Mouse (Mus musculus) forebrain, embryonic 12.5 days (tissue): Measurements from ENCODE around the gene Lmf1. TPM values are rescaled to one million over a fixed set of nuclear protein-coding genes. Genes with fewer than 3 reads are reported as not detected.

ENCODE experiments used
- ATAC-seq: fragments of 200-750 bp; cut with Nextera tagmentation; 2 replicates; pipeline ENCODE4 v1.8.0; 2017; ENCODE audit warnings: moderate TSS enrichment; ENCODE audit not compliant: low FRiP score
- H3K27ac ChIP-seq: fragments of 300-500 bp; sonication (generic); 2 replicates; pipeline ENCODE4 v1.5.1; 2016; ENCODE audit warnings: mild to moderate bottlenecking
- H3K27me3 ChIP-seq: fragments of 300-500 bp; sonication (generic); 2 replicates; pipeline ENCODE4 v1.6.1; 2016; ENCODE audit warnings: mild to moderate bottlenecking
- H3K36me3 ChIP-seq: fragments of 300-500 bp; sonication (generic); replicated peaks from 2 replicates; pipeline ENCODE4 v1.6.1; 2016; ENCODE audit warnings: mild to moderate bottlenecking
- H3K4me1 ChIP-seq: fragments of 300-500 bp; sonication (generic); 2 replicates; pipeline ENCODE4 v1.6.1; 2016
- H3K4me2 ChIP-seq: fragments of 300-500 bp; sonication (generic); 2 replicates; pipeline ENCODE4 v1.6.1; 2016; ENCODE audit warnings: mild to moderate bottlenecking, moderate library complexity
- H3K4me3 ChIP-seq: fragments of 300-500 bp; sonication (generic); replicated peaks from 2 replicates; pipeline ENCODE4 v1.5.1; 2016; ENCODE audit warnings: mild to moderate bottlenecking
- H3K9ac ChIP-seq: fragments of 300-500 bp; sonication (generic); 2 replicates; pipeline ENCODE4 v1.6.1; 2016; ENCODE audit warnings: mild to moderate bottlenecking
- H3K9me3 ChIP-seq: fragments of 300-500 bp; sonication (generic); 2 replicates; pipeline ENCODE4 v1.6.1; 2016
- WGBS: fragments of 180-500 bp; shearing (Covaris S2); methylation state at CpG from one replicate; pipeline ENCODE4 v1.1.7; 2016; 5-methylcytosine and 5-hydroxymethylcytosine counted together
- polyA plus RNA-seq: library from polyadenylated mRNA; unstranded; fragments of >200 nt; fragmentation: Nextera tagmentation; extraction: Ambion mirVana; gene quantifications from 2 replicates; pipeline ENCODE4 v1.2.1, GENCODE M21; 2016

Gene Lmf1
- polyA plus RNA-seq, 1 experiment from 2014 or later: 21.0 TPM

DNA sequence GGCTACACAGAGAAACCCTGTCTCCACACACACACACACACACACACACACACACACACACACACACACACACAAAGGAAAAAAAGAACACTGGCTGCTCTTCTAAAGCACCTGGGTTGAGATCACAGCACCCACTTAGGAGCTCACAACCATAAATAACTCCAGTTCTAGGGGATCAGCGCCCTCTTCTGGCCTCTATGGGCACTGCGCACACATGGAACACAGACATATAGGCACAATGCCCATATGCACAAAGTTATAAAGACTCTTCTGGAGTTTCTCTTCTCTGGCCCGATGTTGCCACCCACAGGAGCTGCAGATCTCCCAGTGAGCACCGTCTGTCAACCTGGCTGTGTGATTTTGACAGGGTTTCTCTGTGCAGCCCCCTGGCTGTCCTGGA lies 12.1 kb downstream of the Lmf1 start:
- ATAC-seq: no peak
- 0 out of 2 replicates have a peak, but pooled peaks cover 8% of the 10 kb centered on the region for H3K9me3 ChIP-seq
- no peak overlapping the region for H3K9ac ChIP-seq
- H3K27ac ChIP-seq: no peak overlapping the region
- no peak overlapping the region for H3K4me2 ChIP-seq
- peaks cover 37% of the 10 kb centered on the region for H3K36me3 ChIP-seq
- peaks cover 7% of the 10 kb centered on the region; the same call in 1 of the 2 replicates for H3K4me1 ChIP-seq
- 88% methylated on average over 4 of the region's 4 CpGs for WGBS
- H3K4me3 ChIP-seq: no peak overlapping the region
- no peaks in the 10 kb centered on the region for H3K27me3 ChIP-seq

DNA sequence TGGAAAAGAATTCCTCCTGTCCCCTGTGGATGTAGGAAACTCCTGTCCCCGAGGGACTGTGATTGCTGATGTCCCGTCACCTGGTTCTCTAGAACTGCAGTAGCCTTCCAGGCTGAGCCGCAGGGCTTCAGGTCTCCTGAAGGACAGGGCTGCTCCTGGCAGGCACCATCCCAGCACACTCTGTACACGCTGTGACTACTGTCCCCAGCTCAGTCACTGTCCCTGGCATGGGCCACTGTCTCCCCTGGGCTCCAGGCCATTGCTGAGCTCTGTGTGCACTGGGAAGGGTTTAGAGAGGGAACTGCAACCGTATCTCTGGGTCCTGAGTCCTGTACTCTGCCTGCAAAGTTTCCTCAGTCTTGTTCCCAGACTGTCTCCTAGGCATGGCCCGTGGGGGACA lies 13.5 kb downstream of the Lmf1 start:
- no peak for ATAC-seq
- peaks cover 37% of the 10 kb centered on the region for H3K36me3 ChIP-seq
- H3K9ac ChIP-seq: no peak overlapping the region
- 0 out of 2 replicates have a peak, but pooled peaks cover 8% of the 10 kb centered on the region for H3K9me3 ChIP-seq
- no peak overlapping the region for H3K4me2 ChIP-seq
- no peak overlapping the region for H3K27ac ChIP-seq
- H3K4me3 ChIP-seq: no peak overlapping the region
- 95% methylated on average over 6 of the region's 6 CpGs for WGBS
- peaks cover 7% of the 10 kb centered on the region; the same call in 1 of the 2 replicates for H3K4me1 ChIP-seq
- no peaks in the 10 kb centered on the region for H3K27me3 ChIP-seq

DNA sequence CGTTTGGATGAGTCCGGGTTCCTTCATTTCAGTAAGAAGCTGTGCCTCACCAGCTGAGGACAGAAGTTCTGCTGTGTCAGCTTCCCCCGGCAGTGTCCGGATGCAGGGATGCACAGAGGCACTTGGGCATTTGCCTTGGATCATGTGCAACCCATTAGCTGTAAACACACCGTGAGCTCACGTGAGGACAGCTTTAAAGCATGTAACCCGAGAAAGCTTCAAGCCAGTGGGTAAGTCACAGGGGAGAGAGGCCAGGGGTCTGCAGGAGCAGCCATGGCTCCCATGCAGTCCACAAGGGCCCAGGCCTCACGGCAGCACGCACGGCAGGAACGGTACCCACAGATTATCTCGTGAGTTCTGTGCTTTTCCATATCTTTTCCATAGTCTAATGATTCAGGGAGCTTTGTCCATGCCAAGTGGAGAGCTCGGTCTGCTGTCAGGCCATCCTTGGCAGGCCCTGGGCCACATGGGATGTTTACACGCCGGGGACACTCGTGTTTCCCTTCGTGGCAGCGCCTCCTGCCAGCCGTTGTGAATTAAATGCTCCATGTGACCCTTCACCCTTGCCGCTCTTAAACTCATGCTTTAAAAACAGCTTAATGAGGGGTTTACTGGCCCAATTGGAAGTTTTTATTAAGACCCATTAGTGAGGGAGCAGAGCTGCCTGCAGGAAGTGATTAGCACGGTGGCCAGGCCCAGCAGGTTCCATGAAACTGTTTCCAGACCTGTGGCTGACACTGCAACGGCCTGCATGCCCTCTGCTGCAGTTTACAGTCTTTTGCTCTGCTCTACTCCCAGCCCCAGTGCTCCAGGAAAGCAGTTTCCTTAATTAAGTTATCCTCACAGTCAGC lies 14.8 kb downstream of the Lmf1 start:
- ATAC-seq: no peak
- peaks cover 7% of the 10 kb centered on the region; the same call in 1 of the 2 replicates for H3K4me1 ChIP-seq
- H3K9ac ChIP-seq: no peak overlapping the region
- no peak overlapping the region; the same call in 1 of the 2 replicates for H3K27ac ChIP-seq
- H3K27me3 ChIP-seq: no peaks in the 10 kb centered on the region
- no peak overlapping the region for H3K4me2 ChIP-seq
- H3K4me3 ChIP-seq: no peak overlapping the region
- WGBS: 58% methylated on average over 22 of the region's 22 CpGs
- 0 out of 2 replicates have a peak, but pooled peaks cover 8% of the 10 kb centered on the region for H3K9me3 ChIP-seq
- peaks cover 37% of the 10 kb centered on the region for H3K36me3 ChIP-seq

DNA sequence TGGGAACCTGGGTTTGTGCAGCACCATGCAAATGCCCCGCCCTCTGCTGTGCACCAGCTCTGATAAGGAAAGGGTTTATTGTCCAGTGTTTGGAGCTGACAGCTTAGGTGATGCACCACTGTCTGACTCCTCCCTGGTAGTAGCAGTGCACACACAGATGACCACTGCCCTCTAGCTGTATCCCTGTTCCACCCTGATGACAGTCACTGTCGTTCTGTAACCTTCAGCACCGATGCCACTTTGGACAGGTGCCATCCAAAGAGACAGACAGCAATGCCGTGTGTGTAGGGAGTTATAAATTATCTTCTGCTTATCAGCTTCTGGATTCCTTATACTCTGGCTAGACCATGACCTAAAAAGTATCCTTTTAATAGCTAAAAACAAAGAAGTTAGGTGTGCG lies 16.6 kb downstream of the Lmf1 start:
- Histone ChIP-seq H3K9ac (no peak overlapping the region), H3K4me1 (peaks cover 7% of the 10 kb centered on the region; the same call in 1 of the 2 replicates), H3K4me3 (no peak overlapping the region), H3K9me3 (0 out of 2 replicates have a peak, but pooled peaks cover 5% of the 10 kb centered on the region), H3K36me3 (peaks cover 20% of the 10 kb centered on the region), H3K4me2 (no peak overlapping the region), H3K27ac (no peak overlapping the region), H3K27me3 (no peaks in the 10 kb centered on the region)
- 88% methylated on average over 5 of the region's 5 CpGs for WGBS
- ATAC-seq: no peak

DNA sequence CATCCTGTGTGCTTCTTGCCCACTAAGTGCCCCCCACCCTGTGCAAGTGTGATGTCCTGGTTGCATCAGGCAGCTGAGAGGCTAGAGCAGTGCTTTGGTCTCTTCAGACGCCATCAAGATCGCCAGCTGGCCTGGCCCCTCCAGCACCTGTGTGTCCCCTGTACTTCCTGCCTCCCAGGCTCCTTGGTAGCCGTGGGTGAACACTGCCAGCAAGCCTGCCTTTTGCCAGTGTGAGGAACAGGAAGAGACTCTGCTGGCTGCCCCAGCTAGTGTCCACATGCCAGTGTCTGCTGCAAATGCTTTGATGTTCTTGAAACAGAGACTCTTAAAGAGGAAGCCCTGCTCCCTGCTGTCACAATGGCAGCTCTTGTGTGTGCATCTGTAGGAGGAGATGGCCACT lies 18.7 kb downstream of the Lmf1 start:
- Histone ChIP-seq H3K4me2 (no peak overlapping the region), H3K9me3 (no peaks in the 10 kb centered on the region), H3K27ac (no peak overlapping the region), H3K4me1 (peaks cover 7% of the 10 kb centered on the region; the same call in 1 of the 2 replicates), H3K27me3 (no peaks in the 10 kb centered on the region), H3K36me3 (peaks cover 12% of the 10 kb centered on the region), H3K4me3 (no peak overlapping the region), H3K9ac (no peak overlapping the region)
- WGBS: 76% methylated on average over 3 of the region's 3 CpGs
- ATAC-seq: no peak

DNA sequence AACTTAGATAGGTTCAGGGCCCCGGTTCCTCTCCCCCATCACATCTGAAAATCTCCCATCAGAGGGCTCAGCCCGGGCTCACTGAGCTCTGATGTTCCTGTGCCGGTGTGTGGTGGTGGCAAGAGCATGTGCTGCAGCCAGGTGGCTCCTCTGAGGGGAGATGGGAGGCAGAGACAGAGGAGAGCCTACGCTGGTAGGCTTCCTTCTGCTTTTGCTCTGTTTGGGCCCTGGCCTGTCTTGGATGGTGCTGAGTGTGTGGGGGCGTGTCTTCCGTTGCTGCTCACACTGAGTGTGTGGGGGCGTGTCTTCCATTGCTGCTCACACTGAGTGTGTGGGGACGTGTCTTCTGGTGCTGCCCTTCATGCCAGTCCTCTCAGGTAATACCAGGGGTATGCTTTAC lies 23.5 kb downstream of the Lmf1 start:
- Histone ChIP-seq H3K4me2 (no peak overlapping the region), H3K27ac (no peak overlapping the region), H3K9ac (no peak overlapping the region), H3K36me3 (0 out of 2 replicates have a peak, but pooled peaks cover 3% of the 10 kb centered on the region), H3K9me3 (no peaks in the 10 kb centered on the region), H3K4me1 (no peaks in the 10 kb centered on the region; the same call in 1 of the 2 replicates), H3K27me3 (no peaks in the 10 kb centered on the region), H3K4me3 (no peak overlapping the region)
- WGBS: 84% methylated on average over 8 of the region's 8 CpGs
- ATAC-seq: no peak

DNA sequence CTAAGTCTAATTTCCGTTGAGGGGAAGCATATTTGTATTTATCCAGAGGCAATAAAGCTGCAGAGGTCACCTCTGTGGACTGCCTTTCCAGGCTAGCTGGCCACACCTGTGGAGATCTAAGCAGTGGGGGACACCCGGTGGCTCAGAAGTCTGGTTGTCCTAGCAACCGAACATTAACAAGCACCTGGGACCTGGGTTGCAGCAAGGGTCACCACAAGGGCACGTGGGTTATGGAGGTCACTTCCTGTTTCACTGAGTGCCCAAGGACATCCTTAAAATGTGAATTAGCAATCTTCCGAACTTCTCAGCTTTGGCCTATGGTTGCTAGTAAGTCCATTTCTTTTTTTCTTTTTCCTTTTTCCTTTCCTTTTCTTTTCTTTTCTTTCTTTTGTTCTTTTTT lies 25.3 kb downstream of the Lmf1 start:
- ATAC-seq: no peak
- no peaks in the 10 kb centered on the region for H3K36me3 ChIP-seq
- no peak overlapping the region for H3K4me3 ChIP-seq
- no peak overlapping the region for H3K27ac ChIP-seq
- H3K9ac ChIP-seq: no peak overlapping the region
- WGBS: 59% methylated on average over 5 of the region's 5 CpGs
- H3K4me2 ChIP-seq: no peak overlapping the region
- no peaks in the 10 kb centered on the region for H3K27me3 ChIP-seq
- H3K4me1 ChIP-seq: peaks cover 10% of the 10 kb centered on the region
- no peaks in the 10 kb centered on the region for H3K9me3 ChIP-seq

DNA sequence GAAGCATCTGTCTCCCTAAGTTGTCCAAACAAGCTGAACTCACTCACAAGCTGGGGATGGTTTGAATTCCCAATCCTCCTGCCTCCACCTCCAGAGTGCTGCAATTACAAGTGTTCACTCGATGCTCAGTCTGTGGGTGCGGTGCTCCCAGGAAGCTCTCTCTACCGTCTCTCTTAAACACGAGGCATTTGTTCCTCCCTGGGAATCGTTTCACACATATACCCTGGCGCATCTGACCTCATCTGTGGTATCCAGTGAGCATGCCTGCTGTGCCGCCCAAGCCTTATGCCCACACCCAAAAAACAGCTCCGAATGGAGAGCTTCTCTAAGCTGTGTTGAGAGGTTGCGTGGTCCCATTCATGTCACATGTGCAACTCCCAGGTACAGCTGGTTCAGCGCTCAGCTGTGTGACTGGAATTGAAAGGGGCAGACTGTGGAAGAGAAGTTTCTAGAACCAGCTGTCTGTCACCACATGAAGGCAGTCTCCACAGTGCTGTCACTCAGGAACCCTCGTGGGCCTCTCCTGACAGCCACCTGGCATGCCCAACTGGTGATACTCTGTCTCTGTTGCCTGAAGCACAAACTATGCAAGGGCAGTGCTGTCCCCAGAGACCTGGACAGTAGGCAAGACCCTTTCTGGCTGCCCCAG lies 29.4 kb downstream of the Lmf1 start:
- Histone ChIP-seq H3K4me3 (no peak overlapping the region), H3K9me3 (no peaks in the 10 kb centered on the region), H3K27ac (peak overlapping the region; percentile 84), H3K27me3 (no peaks in the 10 kb centered on the region), H3K4me1 (peaks cover 29% of the 10 kb centered on the region), H3K4me2 (no peak overlapping the region), H3K9ac (no peak overlapping the region), H3K36me3 (peaks cover 8% of the 10 kb centered on the region)
- ATAC-seq: 0 out of 2 replicates have a peak, but pooled peaks have one; percentile 2
- WGBS: 85% methylated on average over 11 of the region's 11 CpGs

DNA sequence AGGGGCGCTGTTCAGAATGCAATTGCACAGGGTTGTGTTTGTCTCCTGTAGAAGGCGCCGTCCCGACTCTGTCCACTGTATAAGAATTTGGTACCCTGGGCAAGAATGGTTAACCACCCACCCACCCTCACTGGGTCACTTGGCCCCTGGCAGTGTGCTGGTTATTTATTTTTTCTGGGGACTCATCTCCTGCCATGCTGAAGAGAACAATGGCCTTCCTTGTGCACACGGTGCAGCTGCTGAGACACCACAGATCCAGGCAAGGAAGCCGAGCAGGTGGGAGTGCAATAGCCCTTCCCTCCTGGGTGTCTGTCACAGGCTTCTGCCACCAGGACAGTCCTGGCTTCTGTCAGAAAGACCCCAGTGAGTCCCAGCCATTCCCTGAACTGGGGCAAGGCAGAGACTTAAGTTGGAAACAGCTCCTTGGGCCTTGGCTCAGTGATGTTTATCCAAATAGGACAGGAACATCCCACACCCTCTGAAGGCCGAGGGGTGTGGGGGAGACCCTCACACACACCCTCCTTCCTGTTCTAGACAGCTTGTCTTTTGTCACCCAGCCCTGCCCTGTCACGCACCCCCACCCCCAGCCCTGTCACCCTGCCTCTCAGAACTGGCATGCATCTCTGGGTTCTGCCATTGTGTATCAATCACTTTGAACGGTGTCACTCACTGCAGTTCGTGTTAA lies 30.1 kb downstream of the Lmf1 start:
- peak; percentile 47; the same call in 1 of the 2 replicates for ATAC-seq
- H3K36me3 ChIP-seq: peaks cover 15% of the 10 kb centered on the region
- H3K4me3 ChIP-seq: no peak overlapping the region
- H3K4me2 ChIP-seq: no peak overlapping the region
- peaks cover 29% of the 10 kb centered on the region for H3K4me1 ChIP-seq
- no peaks in the 10 kb centered on the region for H3K9me3 ChIP-seq
- H3K9ac ChIP-seq: no peak overlapping the region
- H3K27me3 ChIP-seq: no peaks in the 10 kb centered on the region
- H3K27ac ChIP-seq: peak overlapping the region; percentile 84
- 57% methylated on average over 10 of the region's 10 CpGs for WGBS

DNA sequence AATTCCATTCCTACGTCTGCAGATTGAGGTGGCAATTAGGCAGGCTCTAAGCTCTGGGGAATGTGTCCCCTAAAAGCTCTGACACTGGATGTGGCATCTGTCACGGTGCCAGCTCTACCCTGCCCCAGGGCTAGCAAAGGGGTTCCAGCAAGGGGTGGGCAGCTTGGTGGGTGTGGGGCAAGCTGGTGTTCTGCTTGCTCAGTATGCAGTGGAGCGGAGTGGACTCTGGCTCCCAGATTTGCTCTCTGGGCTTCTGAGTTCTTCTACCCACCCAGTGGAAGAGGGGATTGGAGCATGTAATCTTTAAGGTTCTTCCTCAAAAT lies 30.6 kb downstream of the Lmf1 start:
- Histone ChIP-seq H3K9ac (no peak overlapping the region), H3K27ac (peak overlapping the region; percentile 84), H3K4me2 (no peak overlapping the region), H3K4me1 (peaks cover 29% of the 10 kb centered on the region), H3K9me3 (no peaks in the 10 kb centered on the region), H3K36me3 (peaks cover 20% of the 10 kb centered on the region), H3K4me3 (no peak overlapping the region), H3K27me3 (no peaks in the 10 kb centered on the region)
- 41% methylated on average over 3 of the region's 3 CpGs for whole genome bisulfite sequencing
- ATAC-seq: peak; percentile 69

DNA sequence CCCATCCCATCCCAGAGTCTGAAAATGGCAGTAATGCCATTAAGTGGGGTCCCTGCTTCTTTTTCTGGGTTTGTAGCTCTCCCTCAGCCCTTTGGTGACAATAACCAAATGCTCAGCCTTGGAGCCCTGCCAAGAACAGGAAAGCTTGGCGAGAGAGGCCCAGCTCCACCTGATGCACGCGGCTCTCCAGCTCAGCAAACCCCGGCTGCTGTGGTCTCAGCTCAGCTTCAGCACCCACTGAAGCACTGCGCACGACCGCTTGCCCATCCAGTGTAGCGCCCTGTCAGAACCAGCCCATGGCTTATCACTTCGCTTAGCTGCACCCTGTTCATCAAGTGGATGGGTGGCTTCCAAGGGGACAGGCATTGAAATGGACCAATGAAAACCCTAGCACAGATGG lies 31.3 kb downstream of the Lmf1 start:
- Histone ChIP-seq H3K4me1 (peaks cover 29% of the 10 kb centered on the region), H3K36me3 (peaks cover 22% of the 10 kb centered on the region), H3K4me2 (peak overlapping the region; percentile 13), H3K27me3 (no peaks in the 10 kb centered on the region), H3K4me3 (no peak overlapping the region), H3K9ac (no peak overlapping the region), H3K27ac (peak overlapping the region; percentile 84), H3K9me3 (no peaks in the 10 kb centered on the region)
- peak; percentile 56; the same call in 1 of the 2 replicates for ATAC-seq
- 59% methylated on average over 9 of the region's 9 CpGs for WGBS

DNA sequence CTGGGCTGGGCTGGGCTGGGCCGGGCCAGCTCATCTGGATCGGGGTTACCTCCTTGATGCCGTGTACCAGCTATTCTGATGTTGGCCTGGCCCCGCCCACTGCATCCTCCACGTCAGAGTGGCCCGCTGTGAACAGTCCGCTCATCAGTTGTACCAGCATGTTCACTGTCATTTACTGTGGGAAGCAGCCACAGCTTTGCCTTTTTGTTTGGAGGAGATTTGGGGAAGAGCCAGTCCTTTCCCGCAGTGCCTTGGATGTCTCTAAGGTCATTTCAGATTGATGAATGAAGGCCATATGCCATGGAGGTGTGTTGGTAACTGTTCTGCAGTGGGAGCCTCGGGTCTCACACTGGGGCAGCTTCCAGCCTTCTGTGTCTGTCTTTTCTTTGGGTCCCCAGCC lies 33.7 kb downstream of the Lmf1 start:
- ATAC-seq: no peak

More for the DNA sequence above, 33.7 kb downstream of the Lmf1 start:
- H3K27me3 ChIP-seq: no peaks in the 10 kb centered on the region
- WGBS: 82% methylated on average over 9 of the region's 9 CpGs
- no peak overlapping the region for H3K4me2 ChIP-seq
- H3K36me3 ChIP-seq: peaks cover 22% of the 10 kb centered on the region
- H3K9ac ChIP-seq: no peak overlapping the region
- H3K27ac ChIP-seq: no peak overlapping the region
- H3K4me1 ChIP-seq: peaks cover 29% of the 10 kb centered on the region
- no peaks in the 10 kb centered on the region for H3K9me3 ChIP-seq
- no peak overlapping the region for H3K4me3 ChIP-seq
